Mouse (Mus musculus): ENCODE measurements at regions not wholly inside any gene's neighbourhood (a gene's known extent, or its start where the extent isn't known, plus 50 kb on each side); places are given as distances from the start of the nearest gene placed in this dataset.

- TF ChIP-seq GATA1 (IDR thresholded peaks at IDR 0.05; ENCODE audit: borderline replicate concordance, low read length) (no peak), FLI1 (IDR thresholded peaks at IDR 0.05; ENCODE audit: low read length) (no peak)
These were observed 178.4 kb upstream of the Lrig3 start for GRCm38 (mm10) chr10:125787441-125788060.
